ENCODE assay signal across 9 mouse cellular contexts in genomic region chr4:137897298-137897612, GRCm38 (mm10). TPM values are rescaled to one million over a fixed set of nuclear protein-coding genes. Genes with fewer than 3 reads are reported as not detected.
A peak's percentile ranks its signal among the peaks of the same experiment; 100 is the strongest.
DNase-seq lines count a peak whose midpoint lies in the region; ATAC-seq and TF ChIP-seq lines count a peak whose summit lies in the region.
"Had no signal": no experiment of that assay in that cellular context is flagged by ENCODE, and none has a peak within 500 bp of the region (broad histone marks: within the 10 kb centered on the region; RNA-seq: fewer than 3 reads in every experiment).

No protein-coding gene starts in this region.

- ATAC-seq in hindbrain, embryonic 13.5 days (ENCODE audit: low FRiP score) = peak; percentile 55
- ATAC-seq in midbrain, embryonic 11.5 days (ENCODE audit: low FRiP score) = no peak
- ATAC-seq in stomach, embryonic 16.5 days (ENCODE audit: insufficient read depth, low FRiP score) = peak; percentile 49; the same call in 1 of the 2 replicates

- H3K9ac ChIP-seq in hindbrain, embryonic 13.5 days = 0 out of 2 replicates have a peak overlapping the region, but pooled peaks have one; percentile 35
- H3K9ac ChIP-seq in midbrain, embryonic 11.5 days (ENCODE audit: low read length) = peak overlapping the region; percentile 9; the same call in 1 of the 2 replicates
- H3K9ac ChIP-seq in stomach, embryonic 16.5 days (ENCODE audit: low read length) = peak overlapping the region; percentile 41; the same call in 1 of the 2 replicates

- peak overlapping the region; percentile 69 for H3K27ac ChIP-seq in gastrocnemius, adult 2 months
- H3K27ac ChIP-seq in hindbrain, embryonic 13.5 days = peak overlapping the region; percentile 82
- H3K27ac ChIP-seq in midbrain, embryonic 11.5 days (ENCODE audit: low read depth, low read length) = no peak overlapping the region; the same call in 1 of the 2 replicates
- peak overlapping the region; percentile 53 for H3K27ac ChIP-seq in stomach, embryonic 16.5 days (ENCODE audit: low read length)
- no peak overlapping the region for H3K27ac ChIP-seq in thymus, adult 2 months (ENCODE audit: control insufficient read depth, insufficient read depth, low read length)

- H3K36me3 ChIP-seq in hindbrain, embryonic 13.5 days = no peaks in the 10 kb centered on the region
- no peaks in the 10 kb centered on the region for H3K36me3 ChIP-seq in midbrain, embryonic 11.5 days (ENCODE audit: control insufficient read depth, insufficient read depth, low read length)
- no peaks in the 10 kb centered on the region for H3K36me3 ChIP-seq in stomach, embryonic 16.5 days (ENCODE audit: control insufficient read depth, insufficient read depth, low read length)
- H3K36me3 ChIP-seq in thymus, adult 2 months (ENCODE audit: control insufficient read depth, insufficient read depth, low read length) = no peaks in the 10 kb centered on the region

- WGBS in hindbrain, embryonic 13.5 days = 8% methylated on average over 8 of the region's 8 CpGs
- 13% methylated on average over 8 of the region's 8 CpGs for WGBS in midbrain, embryonic 11.5 days
- 19% methylated on average over 8 of the region's 8 CpGs for WGBS in stomach, embryonic 16.5 days
- WGBS in thymus, adult 2 months = 87% methylated on average over 8 of the region's 8 CpGs

- DNase-seq in adrenal gland, adult (ENCODE audit: inconsistent age in 2 of 2, low spot score in 1 of 2) = peak; percentile 81 to 90
- peak; percentile 61 to 64 for DNase-seq in cerebellum, postnatal 14 days
- peak; percentile 90 for DNase-seq in gastrocnemius, adult 2 months
- DNase-seq in left cerebral cortex, adult 18-20 months (ENCODE audit: low spot score in 2 of 2) = peak; percentile 51 to 67
- no peak for DNase-seq in midbrain, embryonic 11.5 days (ENCODE audit: low spot score, missing footprints)
- no peak for DNase-seq in thymus, adult 2 months

- H3K9me3 ChIP-seq in hindbrain, embryonic 13.5 days = no peaks in the 10 kb centered on the region
- no peaks in the 10 kb centered on the region for H3K9me3 ChIP-seq in midbrain, embryonic 11.5 days (ENCODE audit: control insufficient read depth, low read length)
- no peaks in the 10 kb centered on the region for H3K9me3 ChIP-seq in stomach, embryonic 16.5 days (replicated peaks; ENCODE audit: control insufficient read depth, low read length)
- H3K9me3 ChIP-seq: megakaryocyte, embryonic 14.5 days had no signal

- no peak for TF ChIP-seq CTCF in gastrocnemius, adult 2 months (IDR thresholded peaks at IDR 0.05)
- no peak for TF ChIP-seq CTCF in thymus, adult 2 months (IDR thresholded peaks at IDR 0.05; ENCODE audit: borderline replicate concordance, control insufficient read depth, extremely low read depth, insufficient read depth, low read length, poor library complexity)

- no peak overlapping the region for H3K4me2 ChIP-seq in hindbrain, embryonic 13.5 days
- H3K4me2 ChIP-seq in midbrain, embryonic 11.5 days = no peak overlapping the region
- H3K4me2 ChIP-seq in stomach, embryonic 16.5 days (ENCODE audit: low read depth, low read length) = 0 out of 2 replicates have a peak overlapping the region, but pooled peaks have one; percentile 6

- peaks cover 3% of the 10 kb centered on the region; the same call in 1 of the 2 replicates for H3K27me3 ChIP-seq in hindbrain, embryonic 13.5 days
- H3K27me3 ChIP-seq in midbrain, embryonic 11.5 days (ENCODE audit: control insufficient read depth, insufficient read depth, low read length) = no peaks in the 10 kb centered on the region
- H3K27me3 ChIP-seq in stomach, embryonic 16.5 days (ENCODE audit: control insufficient read depth, insufficient read depth, low read length) = no peaks in the 10 kb centered on the region
- H3K27me3 ChIP-seq in thymus, adult 2 months (ENCODE audit: control insufficient read depth, insufficient read depth, low read length) = no peaks in the 10 kb centered on the region

- TF ChIP-seq POLR2A in thymus, adult 2 months (IDR thresholded peaks at IDR 0.05; ENCODE audit: control insufficient read depth, extremely low read depth, insufficient read depth, low read length, poor library complexity) = no peak

- intact Hi-C loops in gastrocnemius, adult 2 months (cut with DNase I) = no loop called here

- H3K4me3 ChIP-seq in gastrocnemius, adult 2 months = peak overlapping the region; percentile 3; the same call in 1 of the 2 replicates
- H3K4me3 ChIP-seq in hindbrain, embryonic 13.5 days = no peak overlapping the region
- no peak overlapping the region for H3K4me3 ChIP-seq in midbrain, embryonic 11.5 days (ENCODE audit: low read depth, low read length)
- no peak overlapping the region for H3K4me3 ChIP-seq in stomach, embryonic 16.5 days (replicated peaks; ENCODE audit: low read length)
- no peak overlapping the region for H3K4me3 ChIP-seq in thymus, adult 2 months (ENCODE audit: control insufficient read depth, insufficient read depth, low read length)
- H3K4me3 ChIP-seq: megakaryocyte, embryonic 14.5 days had no signal

- peaks cover 58% of the 10 kb centered on the region for H3K4me1 ChIP-seq in hindbrain, embryonic 13.5 days (replicated peaks)
- H3K4me1 ChIP-seq in midbrain, embryonic 11.5 days (ENCODE audit: control insufficient read depth, insufficient read depth, low read length) = peaks cover 30% of the 10 kb centered on the region
- peaks cover 32% of the 10 kb centered on the region for H3K4me1 ChIP-seq in stomach, embryonic 16.5 days (ENCODE audit: control insufficient read depth, insufficient read depth, low read length)
- H3K4me1 ChIP-seq in thymus, adult 2 months (replicated peaks; ENCODE audit: control insufficient read depth, insufficient read depth, low read length) = peaks cover 17% of the 10 kb centered on the region

RNA-seq across cellular contexts. Expression of gene Ece1, which starts 35.2 kb away (rescaled TPM):
- total RNA-seq in gastrocnemius, adult 2 months (2021) = 100 to 1,000 TPM in 1 of 2 experiments, 10 to 100 TPM in 1; 61.6 to 103 TPM
- polyA plus RNA-seq in hindbrain, embryonic 13.5 days (2015; fragmentation: Nextera tagmentation; extraction: Ambion mirVana) = 20.2 and 22.8 TPM in 2 replicates
- 10 to 100 TPM; 82.0 to 87.9 TPM for total RNA-seq in left cerebral cortex, adult 18-20 months (2021)
- polyA plus RNA-seq in midbrain, embryonic 11.5 days (2014; fragmentation: Nextera tagmentation; extraction: Ambion mirVana) = 26.6 and 27.5 TPM in 2 replicates
- 48.6 and 59.9 TPM in 2 replicates for polyA plus RNA-seq in stomach, embryonic 16.5 days (2015; fragmentation: Nextera tagmentation; extraction: Ambion mirVana)
- polyA plus RNA-seq in thymus, adult 2 months (2012; rRNA removed) = 27.3 and 28.9 TPM in 2 replicates

Comparison
In these comparisons a context has a peak if more than half of its experiments do, and no peak if none do; other contexts are left out.
1. DNase-seq: peak in adrenal gland, adult (2 of 2), cerebellum, postnatal 14 days (2 of 2), gastrocnemius, adult 2 months (single experiment) and left cerebral cortex, adult 18-20 months (2 of 2); none in midbrain, embryonic 11.5 days (single experiment) and thymus, adult 2 months (single experiment).
2. H3K27ac ChIP-seq: peak in gastrocnemius, adult 2 months (single experiment), hindbrain, embryonic 13.5 days (single experiment) and stomach, embryonic 16.5 days (single experiment); none in midbrain, embryonic 11.5 days (single experiment) and thymus, adult 2 months (single experiment).
3. Peak in every context shown above with its lines, with median percentiles within 50 percentile points of each other: H3K9ac ChIP-seq.